Mouse (Mus musculus): ENCODE results near the gene Mier2. TPM values are rescaled to one million over a fixed set of nuclear protein-coding genes. Genes with fewer than 3 reads are reported as not detected.

Mier2 gene
- polyA plus RNA-seq, 1 experiment from 2014 or later, result 38.7 TPM

DNA sequence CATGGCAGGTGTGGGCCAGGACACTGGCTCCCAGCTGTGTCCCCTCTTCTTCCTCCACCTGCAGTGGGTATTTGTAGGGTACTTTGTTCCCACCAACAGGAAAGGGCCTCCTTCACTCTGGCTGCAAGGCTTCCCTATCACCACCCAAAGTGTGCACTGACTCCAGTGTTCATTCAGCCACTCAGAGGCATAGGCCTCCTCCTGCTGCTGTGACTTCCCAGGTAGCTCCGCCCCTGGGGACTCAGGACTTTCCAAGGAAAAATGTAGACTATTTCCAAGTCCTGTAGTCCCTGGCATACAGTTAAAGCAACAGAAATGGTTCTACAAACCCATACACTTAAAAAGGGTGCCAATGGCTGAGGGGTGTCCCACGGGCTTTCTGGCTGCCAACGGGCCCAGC, 22.3 kb downstream of the Mier2 start:
- H3K4me3 ChIP-seq, result peak overlapping the region; percentile 66
- WGBS, result 34% methylated on average over 3 of the region's 3 CpGs
- 0 out of 2 replicates have a peak, but pooled peaks cover 7% of the 10 kb centered on the region for H3K27me3 ChIP-seq (replicated peaks)
- H3K4me2 ChIP-seq, result peak overlapping the region; percentile 97
- no peaks in the 10 kb centered on the region for H3K9me3 ChIP-seq (replicated peaks)
- H3K9ac ChIP-seq, result peak overlapping the region; percentile 74; the same call in 1 of the 2 replicates
- no peak overlapping the region for H3K27ac ChIP-seq (ENCODE audit: poor library complexity, severe bottlenecking)
- peaks cover 8% of the 10 kb centered on the region; the same call in 1 of the 2 replicates for H3K4me1 ChIP-seq (replicated peaks)
- ATAC-seq (ENCODE audit: insufficient number of reproducible peaks, low FRiP score), result no peak
- H3K36me3 ChIP-seq, result peaks cover 4% of the 10 kb centered on the region; the same call in 1 of the 2 replicates

DNA sequence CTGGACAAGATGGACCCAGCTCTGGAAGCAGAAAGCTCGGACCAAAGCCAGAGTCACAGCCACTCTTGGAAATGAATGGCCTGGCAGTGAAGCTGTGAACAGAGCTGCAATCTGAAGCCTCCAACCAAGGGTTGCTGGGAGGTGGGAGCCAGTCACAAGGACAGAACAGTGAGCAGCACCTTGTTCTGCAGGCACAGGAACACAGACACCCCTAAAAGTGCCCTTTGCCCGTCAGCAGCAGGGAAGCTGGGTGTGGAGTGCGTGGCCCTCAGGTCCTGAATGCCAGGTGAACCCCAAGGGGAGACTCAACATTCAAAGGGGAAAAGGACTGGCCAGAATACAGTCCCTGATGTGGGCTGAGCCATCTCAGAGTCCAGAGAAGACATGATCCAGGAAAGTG, 23.4 kb downstream of the Mier2 start:
- H3K4me3 ChIP-seq, result no peak overlapping the region
- no peak overlapping the region for H3K4me2 ChIP-seq
- H3K9ac ChIP-seq, result no peak overlapping the region
- H3K4me1 ChIP-seq (replicated peaks), result peaks cover 8% of the 10 kb centered on the region; the same call in 1 of the 2 replicates
- WGBS, result 90% methylated on average over 3 of the region's 3 CpGs
- ATAC-seq (ENCODE audit: insufficient number of reproducible peaks, low FRiP score), result no peak
- H3K27me3 ChIP-seq (replicated peaks), result 0 out of 2 replicates have a peak, but pooled peaks cover 7% of the 10 kb centered on the region
- peaks cover 13% of the 10 kb centered on the region for H3K36me3 ChIP-seq
- H3K27ac ChIP-seq (ENCODE audit: poor library complexity, severe bottlenecking), result no peak overlapping the region
- H3K9me3 ChIP-seq (replicated peaks), result no peaks in the 10 kb centered on the region

DNA sequence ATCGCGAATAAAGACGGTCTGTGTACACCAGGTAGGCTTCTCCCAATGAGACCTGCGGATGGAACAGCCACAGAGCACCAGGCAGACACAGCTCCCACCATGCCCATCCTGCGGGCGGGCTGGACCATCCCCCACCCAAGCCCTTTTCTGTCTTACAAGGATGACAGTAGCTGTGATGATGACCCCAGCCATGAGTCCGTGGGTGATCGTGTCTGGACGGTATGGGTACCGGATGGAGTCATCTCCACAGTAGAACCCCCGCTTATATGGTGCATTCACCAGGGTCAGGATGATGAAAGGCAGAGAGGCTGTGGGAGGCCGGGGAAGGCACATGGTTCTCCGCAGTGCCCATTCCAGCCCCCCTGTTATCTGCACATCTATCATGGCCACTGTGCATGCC, 24.3 kb downstream of the Mier2 start:
- Histone ChIP-seq H3K4me1 (replicated peaks) (peaks cover 8% of the 10 kb centered on the region; the same call in 1 of the 2 replicates), H3K27ac (ENCODE audit: poor library complexity, severe bottlenecking) (no peak overlapping the region), H3K9ac (no peak overlapping the region), H3K36me3 (peaks cover 15% of the 10 kb centered on the region), H3K9me3 (replicated peaks) (no peaks in the 10 kb centered on the region), H3K27me3 (replicated peaks) (0 out of 2 replicates have a peak, but pooled peaks cover 7% of the 10 kb centered on the region), H3K4me3 (no peak overlapping the region), H3K4me2 (no peak overlapping the region)
- no peak for ATAC-seq (ENCODE audit: insufficient number of reproducible peaks, low FRiP score)
- 94% methylated on average over 13 of the region's 13 CpGs for WGBS

DNA sequence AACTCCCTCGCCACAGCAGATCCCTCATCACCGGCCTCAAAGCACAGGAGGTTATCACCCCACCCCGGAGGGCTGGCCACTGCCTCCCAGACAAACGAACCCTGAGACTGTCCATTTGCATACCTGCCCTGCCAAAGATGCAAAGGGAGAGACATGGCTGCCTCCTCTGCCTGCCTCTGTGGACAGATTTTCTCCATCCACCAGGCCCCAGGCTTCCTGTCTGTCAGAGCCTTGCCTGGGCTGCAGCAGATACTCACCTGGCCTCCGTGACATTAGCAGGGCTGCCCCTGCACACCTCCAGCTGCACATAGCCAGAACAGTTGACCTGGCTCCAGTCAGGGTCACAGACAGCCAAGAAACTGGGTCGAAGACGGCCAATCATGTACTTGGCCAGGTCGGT, 24.8 kb downstream of the Mier2 start:
- Histone ChIP-seq H3K4me1 (replicated peaks) (peaks cover 8% of the 10 kb centered on the region; the same call in 1 of the 2 replicates), H3K4me2 (no peak overlapping the region), H3K9me3 (replicated peaks) (no peaks in the 10 kb centered on the region), H3K4me3 (no peak overlapping the region), H3K9ac (no peak overlapping the region), H3K27ac (ENCODE audit: poor library complexity, severe bottlenecking) (no peak overlapping the region), H3K36me3 (peaks cover 19% of the 10 kb centered on the region), H3K27me3 (replicated peaks) (0 out of 2 replicates have a peak, but pooled peaks cover 7% of the 10 kb centered on the region)
- no peak for ATAC-seq (ENCODE audit: insufficient number of reproducible peaks, low FRiP score)
- 67% methylated on average over 8 of the region's 8 CpGs for WGBS

- no peak for ATAC-seq (ENCODE audit: insufficient number of reproducible peaks, low FRiP score)
Measured at GRCm38 (mm10) chr10:79528081-79528480, 26.9 kb downstream of the Mier2 start.

DNA sequence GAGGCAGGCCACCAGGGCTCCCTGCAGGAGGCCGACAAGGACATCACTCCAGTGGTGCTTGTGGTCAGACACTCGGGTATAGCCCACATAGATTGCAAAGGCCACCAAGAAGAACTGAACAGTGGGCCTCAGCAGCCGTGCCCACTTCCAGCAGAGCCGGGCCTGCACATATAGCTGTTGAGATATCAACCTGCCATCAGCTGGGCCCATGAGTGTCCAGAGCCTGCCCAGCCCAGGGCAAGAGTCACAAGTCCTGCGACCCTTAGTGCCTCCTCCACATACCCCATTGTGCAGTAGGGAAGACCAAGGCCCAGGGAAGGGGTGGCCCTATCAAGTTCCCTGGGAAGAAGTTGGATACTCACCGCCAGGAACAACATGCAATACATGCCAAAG, 27.6 kb downstream of the Mier2 start:
- H3K4me2 ChIP-seq, result no peak overlapping the region
- WGBS, result 84% methylated on average over 6 of the region's 6 CpGs
- H3K4me3 ChIP-seq, result no peak overlapping the region
- no peaks in the 10 kb centered on the region for H3K9me3 ChIP-seq (replicated peaks)
- no peaks in the 10 kb centered on the region for H3K4me1 ChIP-seq (replicated peaks)
- H3K27me3 ChIP-seq (replicated peaks), result no peaks in the 10 kb centered on the region
- no peak overlapping the region for H3K27ac ChIP-seq (ENCODE audit: poor library complexity, severe bottlenecking)
- H3K36me3 ChIP-seq, result peaks cover 20% of the 10 kb centered on the region
- H3K9ac ChIP-seq, result no peak overlapping the region
- no peak for ATAC-seq (ENCODE audit: insufficient number of reproducible peaks, low FRiP score)

More at GRCm38 (mm10) chr10:79528081-79528480, 26.9 kb downstream of the Mier2 start:
- H3K9ac ChIP-seq, result no peak overlapping the region
- H3K36me3 ChIP-seq, result peaks cover 20% of the 10 kb centered on the region
- WGBS, result 66% methylated on average over 3 of the region's 3 CpGs
- 0 out of 2 replicates have a peak, but pooled peaks cover 4% of the 10 kb centered on the region for H3K4me1 ChIP-seq (replicated peaks)
- no peak overlapping the region for H3K4me3 ChIP-seq
- H3K27ac ChIP-seq (ENCODE audit: poor library complexity, severe bottlenecking), result no peak overlapping the region
- no peak overlapping the region for H3K4me2 ChIP-seq
- no peaks in the 10 kb centered on the region for H3K9me3 ChIP-seq (replicated peaks)
- H3K27me3 ChIP-seq (replicated peaks), result no peaks in the 10 kb centered on the region

DNA sequence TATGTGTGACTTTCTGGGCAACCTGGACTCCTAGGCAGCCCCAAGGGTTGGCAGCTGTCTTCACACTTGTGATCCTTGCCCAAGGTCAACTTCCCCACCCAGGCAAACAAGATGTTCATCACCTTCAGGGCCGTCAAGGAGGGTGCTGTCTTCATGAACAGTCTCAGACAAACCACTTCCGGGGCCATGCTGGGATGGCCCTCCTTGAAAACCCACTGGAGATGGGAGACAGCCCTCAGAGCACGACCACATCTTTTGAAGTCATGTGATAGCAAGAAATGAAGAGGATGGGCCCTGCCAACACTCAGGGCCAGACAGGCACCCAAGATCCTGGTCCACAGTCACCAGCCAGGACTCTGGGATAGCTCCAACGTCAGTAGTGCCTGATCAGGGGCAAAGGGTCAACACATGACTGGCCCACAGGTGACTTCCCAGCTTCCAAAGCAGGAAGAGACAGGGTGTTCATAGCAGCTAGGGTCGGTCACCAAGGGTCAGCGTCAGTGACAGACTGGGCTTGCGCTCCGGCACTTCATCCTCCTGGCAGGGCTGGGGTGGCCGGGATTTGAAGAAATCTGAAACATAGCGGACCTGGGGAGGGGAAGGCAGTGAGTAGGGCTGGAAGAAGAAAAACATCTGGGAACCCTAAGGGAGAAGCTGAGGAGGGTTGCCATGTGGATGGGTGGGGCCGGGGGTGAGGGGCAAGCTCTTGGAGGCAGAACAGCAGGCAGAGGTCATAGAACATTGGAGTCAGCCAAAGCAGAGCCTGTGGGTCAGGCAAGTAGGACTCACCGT, 28.1 kb downstream of the Mier2 start:
- no peak overlapping the region for H3K4me3 ChIP-seq
- no peaks in the 10 kb centered on the region for H3K4me1 ChIP-seq (replicated peaks)
- H3K36me3 ChIP-seq, result peaks cover 20% of the 10 kb centered on the region
- no peak overlapping the region for H3K27ac ChIP-seq (ENCODE audit: poor library complexity, severe bottlenecking)
- no peaks in the 10 kb centered on the region for H3K27me3 ChIP-seq (replicated peaks)
- H3K9me3 ChIP-seq (replicated peaks), result no peaks in the 10 kb centered on the region
- no peak overlapping the region for H3K4me2 ChIP-seq
- no peak overlapping the region for H3K9ac ChIP-seq
- WGBS, result 82% methylated on average over 12 of the region's 12 CpGs
- ATAC-seq (ENCODE audit: insufficient number of reproducible peaks, low FRiP score), result no peak

DNA sequence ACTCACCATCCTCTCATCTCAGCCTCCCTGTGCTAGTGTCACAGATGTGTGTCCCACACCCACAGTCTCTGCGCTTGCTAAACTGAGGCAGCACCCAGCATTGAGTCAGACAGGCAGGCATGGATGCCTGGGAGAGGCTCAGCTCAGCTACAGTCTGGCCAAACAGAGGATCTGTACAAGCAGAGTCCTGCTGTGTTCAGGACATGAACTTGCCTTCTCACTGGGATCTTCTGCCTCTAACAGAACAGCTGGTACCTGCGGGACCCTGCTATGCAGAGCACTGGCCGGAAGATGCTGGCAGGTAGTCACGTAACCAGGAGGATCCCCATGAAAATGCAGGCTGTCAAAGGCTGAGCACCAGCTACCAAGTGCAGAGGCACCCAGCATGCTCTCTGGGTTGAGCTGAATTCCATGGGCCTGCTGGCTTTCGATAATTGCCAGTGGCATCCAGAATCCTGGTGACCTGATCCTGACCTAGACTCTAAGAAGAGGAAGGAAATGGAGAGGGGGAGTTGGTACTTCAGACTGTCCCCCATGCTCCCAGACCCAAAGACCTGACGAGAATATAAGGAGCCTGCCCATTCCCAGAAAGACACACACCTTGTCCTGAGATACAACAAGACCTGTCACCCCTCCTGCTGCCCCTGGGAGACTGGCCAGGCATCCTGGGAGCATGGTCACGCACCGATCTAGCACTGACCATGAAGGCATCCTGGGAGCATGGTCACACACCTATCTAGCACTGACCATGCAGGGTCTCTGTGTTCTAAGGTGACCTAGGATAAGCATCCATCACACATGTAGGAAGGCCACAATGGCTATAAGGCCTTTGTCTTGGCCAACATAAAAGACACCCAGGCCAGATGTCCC, 29.3 kb downstream of the Mier2 start:
- no peak overlapping the region for H3K4me2 ChIP-seq
- peaks cover 20% of the 10 kb centered on the region for H3K36me3 ChIP-seq
- H3K27ac ChIP-seq (ENCODE audit: poor library complexity, severe bottlenecking), result no peak overlapping the region
- H3K4me1 ChIP-seq (replicated peaks), result no peaks in the 10 kb centered on the region
- no peaks in the 10 kb centered on the region for H3K27me3 ChIP-seq (replicated peaks)
- ATAC-seq (ENCODE audit: insufficient number of reproducible peaks, low FRiP score), result no peak
- no peak overlapping the region for H3K4me3 ChIP-seq
- no peak overlapping the region for H3K9ac ChIP-seq
- H3K9me3 ChIP-seq (replicated peaks), result no peaks in the 10 kb centered on the region
- WGBS, result 83% methylated on average over 8 of the region's 8 CpGs

GRCm38 (mm10) chr10:79524433-79524832, 30.6 kb downstream of the Mier2 start:
- Histone ChIP-seq H3K36me3 (peaks cover 16% of the 10 kb centered on the region), H3K27me3 (replicated peaks) (no peaks in the 10 kb centered on the region), H3K27ac (ENCODE audit: poor library complexity, severe bottlenecking) (no peak overlapping the region), H3K4me3 (no peak overlapping the region), H3K4me2 (no peak overlapping the region), H3K9me3 (replicated peaks) (no peaks in the 10 kb centered on the region), H3K4me1 (replicated peaks) (0 out of 2 replicates have a peak, but pooled peaks cover 6% of the 10 kb centered on the region), H3K9ac (no peak overlapping the region)
- 67% methylated on average over 1 of the region's 1 CpGs for WGBS
- no peak for ATAC-seq (ENCODE audit: insufficient number of reproducible peaks, low FRiP score)

- 54% methylated on average over 2 of the region's 2 CpGs for WGBS
- no peaks in the 10 kb centered on the region for H3K36me3 ChIP-seq
- H3K4me1 ChIP-seq (replicated peaks), result no peaks in the 10 kb centered on the region
- H3K27me3 ChIP-seq (replicated peaks), result no peaks in the 10 kb centered on the region
- no peak overlapping the region for H3K9ac ChIP-seq
- H3K4me3 ChIP-seq, result no peak overlapping the region
- no peaks in the 10 kb centered on the region for H3K9me3 ChIP-seq (replicated peaks)
- no peak for ATAC-seq (ENCODE audit: insufficient number of reproducible peaks, low FRiP score)
- H3K27ac ChIP-seq (ENCODE audit: poor library complexity, severe bottlenecking), result no peak overlapping the region
- no peak overlapping the region for H3K4me2 ChIP-seq
Measured at GRCm38 (mm10) chr10:79506709-79507108, 48.3 kb downstream of the Mier2 start.

Measured in heart, embryonic 12.5 days (tissue).